In the genomic region with DNA sequence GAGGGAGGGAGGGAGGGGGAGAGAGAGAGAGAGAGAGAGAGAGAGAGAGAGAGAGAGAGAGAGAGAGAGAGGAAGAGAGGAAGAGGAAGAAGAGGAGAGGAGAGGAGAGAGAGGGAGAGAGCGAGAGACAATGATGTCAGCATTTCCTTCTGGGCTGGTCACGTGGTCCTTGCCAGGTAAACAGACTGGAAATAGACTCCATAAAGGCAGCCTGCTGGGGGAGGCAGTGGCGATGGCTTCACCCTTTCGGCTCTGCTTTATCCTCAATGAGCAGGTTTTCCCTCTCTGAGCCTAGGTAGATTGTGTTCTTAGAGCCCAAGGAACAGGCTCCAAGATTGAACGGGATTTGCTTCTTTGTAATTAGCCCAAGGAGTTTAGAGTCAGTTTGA, we compare ENCODE assay signal across 9 mouse cellular contexts.
A peak's percentile ranks its signal among the peaks of the same experiment; 100 is the strongest.
DNase-seq lines count a peak whose midpoint lies in the region; ATAC-seq lines count a peak whose summit lies in the region.
"Had no signal": no experiment of that assay in that cellular context is flagged by ENCODE, and none has a peak within 500 bp of the region (broad histone marks: within the 10 kb centered on the region; RNA-seq: fewer than 3 reads in every experiment).

No protein-coding gene starts in this region.

- WGBS in hindbrain, embryonic 11.5 days = 0% methylated on average over 5 of the region's 5 CpGs
- WGBS in liver, embryonic 15.5 days (ENCODE audit: insufficient replicate concordance) = 5% methylated on average over 5 of the region's 5 CpGs

- H3K27ac ChIP-seq in hindbrain, embryonic 11.5 days (ENCODE audit: low read depth, low read length) = peak overlapping the region; percentile 4; the same call in 1 of the 2 replicates
- no peak overlapping the region for H3K27ac ChIP-seq in liver, embryonic 15.5 days (replicated peaks)

- no peaks in the 10 kb centered on the region for H3K36me3 ChIP-seq in hindbrain, embryonic 11.5 days (ENCODE audit: control insufficient read depth, insufficient read depth, low read length)
- H3K36me3 ChIP-seq in liver, embryonic 15.5 days (replicated peaks) = no peaks in the 10 kb centered on the region

- ATAC-seq in hindbrain, embryonic 11.5 days (ENCODE audit: low FRiP score) = no peak
- ATAC-seq in liver, embryonic 15.5 days (ENCODE audit: insufficient read depth) = peak; percentile 38; the same call in 1 of the 2 replicates

- H3K4me2 ChIP-seq in hindbrain, embryonic 11.5 days (replicated peaks; ENCODE audit: low read depth, low read length) = peak overlapping the region; percentile 12
- peak overlapping the region; percentile 50 for H3K4me2 ChIP-seq in liver, embryonic 15.5 days

- no peaks in the 10 kb centered on the region for H3K9me3 ChIP-seq in hindbrain, embryonic 11.5 days (ENCODE audit: control insufficient read depth, low read length)
- H3K9me3 ChIP-seq in liver, embryonic 15.5 days (replicated peaks) = no peaks in the 10 kb centered on the region

- H3K4me1 ChIP-seq in hindbrain, embryonic 11.5 days (replicated peaks; ENCODE audit: control insufficient read depth, insufficient read depth, low read length) = peaks cover 20% of the 10 kb centered on the region
- H3K4me1 ChIP-seq in liver, embryonic 15.5 days (replicated peaks) = peaks cover 23% of the 10 kb centered on the region

- H3K27me3 ChIP-seq in hindbrain, embryonic 11.5 days (ENCODE audit: control insufficient read depth, insufficient read depth, low read length) = peaks cover 30% of the 10 kb centered on the region
- H3K27me3 ChIP-seq in liver, embryonic 15.5 days = peaks cover 41% of the 10 kb centered on the region

- no peak overlapping the region for H3K9ac ChIP-seq in hindbrain, embryonic 11.5 days (ENCODE audit: low read depth, low read length)
- no peak overlapping the region for H3K9ac ChIP-seq in liver, embryonic 15.5 days

- DNase-seq in adrenal gland, postnatal 10 days = peak; percentile 30
- DNase-seq in adrenal gland, adult 8-10 months = no peak
- DNase-seq in R1 (ENCODE audit: low read depth, low spot score) = peak; percentile 57
- DNase-seq in hindbrain, embryonic 11.5 days (ENCODE audit: low spot score) = peak; percentile 58
- DNase-seq in urinary bladder, adult 2 months (ENCODE audit: low spot score) = no peak
- no peak for DNase-seq in layer of hippocampus, adult 9-10 months (ENCODE audit: low spot score)
- DNase-seq in urinary bladder, postnatal 25 days (ENCODE audit: low spot score) = no peak

- no peak overlapping the region for H3K4me3 ChIP-seq in hindbrain, embryonic 11.5 days (ENCODE audit: low read depth, low read length)
- H3K4me3 ChIP-seq in liver, embryonic 15.5 days (replicated peaks) = peak overlapping the region; percentile 25
- H3K4me3 ChIP-seq: erythroblast, embryonic 14.5 days had no signal

Comparison
In these comparisons a context has a peak if more than half of its experiments do, and no peak if none do; other contexts are left out.
1. DNase-seq: peak in adrenal gland, postnatal 10 days (single experiment), R1 (single experiment) and hindbrain, embryonic 11.5 days (single experiment); none in adrenal gland, adult 8-10 months (single experiment), urinary bladder, adult 2 months (single experiment), layer of hippocampus, adult 9-10 months (single experiment) and urinary bladder, postnatal 25 days (single experiment).